Mouse (Mus musculus) cerebellum, postnatal 36 days (tissue): ENCODE data around the gene Dnase1l1.

Experiments used
- DNase-seq, 2 experiments: peaks; one replicate each; pipeline ENCODE4 v3.0.0; 2021 to 2022; ENCODE audit warnings: mixed read lengths in 2 of 2

Gene Dnase1l1

GRCm38 (mm10) chrX:74270062-74270901 lies 11.9 kb downstream of the Dnase1l1 start, which contains the start of gene Rpl10:
Gene Rpl10, plus strand, starts transcription at chrX:74270812.
- DNase-seq: peak; percentile 86

GRCm38 (mm10) chrX:74269736-74270061 lies 12.4 kb downstream of the Dnase1l1 start:
- no peak for DNase-seq

- DNase-seq: no peak
Measured at GRCm38 (mm10) chrX:74257746-74258145, 24.4 kb downstream of the Dnase1l1 start.

GRCm38 (mm10) chrX:74254888-74255565 lies 27.1 kb downstream of the Dnase1l1 start:
- no peak for DNase-seq

- peak; percentile 83 to 86 for DNase-seq
Measured at GRCm38 (mm10) chrX:74254153-74254887, 27.8 kb downstream of the Dnase1l1 start, which contains the start of gene Emd. Gene Emd, plus strand, starts transcription at chrX:74254687.

- DNase-seq: peak; percentile 72 to 80
Measured at GRCm38 (mm10) chrX:74249615-74250014, 32.5 kb downstream of the Dnase1l1 start, which contains the start of gene Flna. Gene Flna, minus strand, starts transcription at chrX:74249820.

GRCm38 (mm10) chrX:74248651-74249050 lies 33.5 kb downstream of the Dnase1l1 start:
- peak; percentile 57 to 65 for DNase-seq

GRCm38 (mm10) chrX:74246693-74247092 lies 35.4 kb downstream of the Dnase1l1 start:
- DNase-seq: no peak

- peak; percentile 79 to 81 for DNase-seq
Measured at GRCm38 (mm10) chrX:74246213-74246681, 35.9 kb downstream of the Dnase1l1 start.

GRCm38 (mm10) chrX:74245687-74246086 lies 36.5 kb downstream of the Dnase1l1 start:
- DNase-seq: peak; percentile 71 to 79

- DNase-seq: no peak
Measured at GRCm38 (mm10) chrX:74245107-74245506, 37.0 kb downstream of the Dnase1l1 start.

- DNase-seq: no peak
Measured at GRCm38 (mm10) chrX:74244614-74245083, 37.5 kb downstream of the Dnase1l1 start.

- no peak for DNase-seq
Measured at GRCm38 (mm10) chrX:74243807-74244206, 38.3 kb downstream of the Dnase1l1 start.

GRCm38 (mm10) chrX:74243396-74243795 lies 38.7 kb downstream of the Dnase1l1 start:
- DNase-seq: no peak

- no peak for DNase-seq
Measured at GRCm38 (mm10) chrX:74240332-74240731, 41.8 kb downstream of the Dnase1l1 start.

GRCm38 (mm10) chrX:74233196-74233595 lies 48.9 kb downstream of the Dnase1l1 start:
- DNase-seq: no peak

- no peak for DNase-seq
Measured at GRCm38 (mm10) chrX:74230038-74230437, 52.1 kb downstream of the Dnase1l1 start.
